Mouse (Mus musculus) C2C12 (cell line): Measurements from ENCODE around the gene Pigu. TPM values are rescaled to one million over a fixed set of nuclear protein-coding genes. Genes with fewer than 3 reads are reported as not detected.

Experiments
- H3K27me3 ChIP-seq: one replicate; pipeline ENCODE4 v1.6.1; 2011; ENCODE audit not compliant: control insufficient read depth, insufficient read depth, insufficient read length
- H3K36me3 ChIP-seq: one replicate; pipeline ENCODE4 v1.6.1; 2011; ENCODE audit not compliant: control insufficient read depth, insufficient read depth
- H3K4me3 ChIP-seq: one replicate; pipeline ENCODE4 v1.5.1; 2011; ENCODE audit warnings: mild to moderate bottlenecking, control low read depth; ENCODE audit not compliant: poor library complexity, insufficient read depth, severe bottlenecking
- H3K79me2 ChIP-seq: one replicate; pipeline ENCODE4 v1.6.1; 2011; ENCODE audit not compliant: control insufficient read depth, insufficient read depth
- H3K79me3 ChIP-seq: one replicate; pipeline ENCODE4 v1.6.1; 2011; ENCODE audit warnings: low read depth, control low read depth
- H3ac ChIP-seq: one replicate; pipeline ENCODE3; 2011; ENCODE audit warnings: low read depth; ENCODE audit not compliant: control insufficient read depth, insufficient read length
- CEBPB ChIP-seq: IDR thresholded peaks from one replicate; pipeline ENCODE4 v1.6.1; 2011; ENCODE audit warnings: low read depth, mild to moderate bottlenecking, control low read depth, moderate library complexity
- CTCF ChIP-seq: IDR thresholded peaks from one replicate; pipeline ENCODE4 v1.5.1; 2011; ENCODE audit not compliant: control insufficient read depth, insufficient read depth, insufficient read length
- FOSL1 ChIP-seq: IDR thresholded peaks from one replicate; pipeline ENCODE4 v1.8.0; 2011; ENCODE audit warnings: mild to moderate bottlenecking, low read length; ENCODE audit not compliant: poor library complexity, insufficient read depth, severe bottlenecking
- MAX ChIP-seq: IDR thresholded peaks from one replicate; pipeline ENCODE4 v1.6.1; 2011; ENCODE audit warnings: mild to moderate bottlenecking, control low read depth
- MYOD1 ChIP-seq: IDR thresholded peaks from one replicate; pipeline ENCODE4 v1.6.1; 2011; ENCODE audit warnings: low read depth; ENCODE audit not compliant: control insufficient read depth, insufficient read length
- MYOG ChIP-seq: IDR thresholded peaks from one replicate; pipeline ENCODE4 v1.6.1; 2011; ENCODE audit not compliant: control insufficient read depth, insufficient read length; ENCODE audit errors: extremely low read depth
- USF1 ChIP-seq: IDR thresholded peaks from one replicate; pipeline ENCODE4 v1.6.1; 2011; ENCODE audit warnings: low read depth, mild to moderate bottlenecking, control low read depth, moderate library complexity
- polyA plus RNA-seq: library from polyadenylated mRNA; unstranded; fragments of >200 nt; fragmentation: generic; extraction: Trizol; gene quantifications from one replicate; pipeline ENCODE4 v1.2.1, GENCODE M21; 2012; ENCODE audit warnings: missing spikeins

Pigu gene
- polyA plus RNA-seq, 1 experiment = 30.7 TPM

DNA sequence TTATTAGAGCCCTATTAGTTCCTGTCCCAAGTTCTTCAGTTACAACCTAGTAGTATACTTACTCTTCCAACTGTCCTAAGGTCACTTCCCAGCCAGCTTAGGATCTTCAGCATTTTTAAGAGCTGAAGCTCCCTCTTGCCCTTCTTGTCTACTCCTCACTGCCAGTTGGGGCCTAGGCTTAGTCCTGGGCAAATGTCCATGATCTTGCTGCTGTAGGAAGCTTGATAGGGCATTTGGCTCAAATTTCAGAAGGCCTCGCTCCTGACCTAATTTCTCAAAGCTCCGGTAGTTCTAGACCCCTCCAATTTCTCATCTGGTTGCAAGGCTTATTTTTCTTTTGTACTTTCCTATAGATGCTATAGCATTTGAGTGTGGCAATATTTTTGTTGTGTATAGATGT lies 31.3 kb upstream of the Pigu start:
- Histone ChIP-seq H3K79me3 (no peaks in the 10 kb centered on the region), H3ac (no peak overlapping the region), H3K36me3 (peaks cover 25% of the 10 kb centered on the region), H3K27me3 (no peaks in the 10 kb centered on the region), H3K4me3 (no peak overlapping the region), H3K79me2 (no peaks in the 10 kb centered on the region)
- TF ChIP-seq MYOG (no peak), FOSL1 (no peak), MAX (no peak), CTCF (no peak), USF1 (no peak), MYOD1 (no peak), CEBPB (no peak)

DNA sequence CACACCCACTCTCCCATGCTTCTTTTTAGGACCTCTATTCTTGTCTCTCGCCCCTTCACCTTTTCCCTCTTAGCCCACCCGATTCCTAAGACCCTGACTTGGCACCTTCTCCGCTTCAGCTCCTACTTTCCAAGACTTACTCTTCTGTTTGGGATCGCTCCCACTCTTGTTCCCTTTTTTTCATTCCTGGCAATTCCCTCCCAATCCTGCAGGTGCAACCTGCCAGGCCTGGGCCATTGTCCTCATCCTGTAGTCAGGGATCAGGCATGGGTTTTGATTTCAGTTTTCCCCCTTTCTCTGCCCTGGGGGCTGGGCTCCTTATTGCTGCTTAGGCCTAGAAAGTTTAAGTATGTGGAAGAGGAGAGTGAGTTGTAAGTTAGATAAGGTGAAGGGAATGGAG lies 29.8 kb upstream of the Pigu start:
- TF ChIP-seq MAX (no peak), MYOD1 (no peak), CTCF (no peak), CEBPB (no peak), MYOG (no peak), USF1 (no peak), FOSL1 (no peak)
- H3K79me3 ChIP-seq = no peaks in the 10 kb centered on the region
- H3K79me2 ChIP-seq = no peaks in the 10 kb centered on the region
- peaks cover 24% of the 10 kb centered on the region for H3K36me3 ChIP-seq
- H3K27me3 ChIP-seq = no peaks in the 10 kb centered on the region
- no peak overlapping the region for H3ac ChIP-seq
- H3K4me3 ChIP-seq = no peak overlapping the region

GRCm38 (mm10) chr2:155386534-155386899 lies 29.3 kb upstream of the Pigu start:
- no peak for TF ChIP-seq MAX
- no peak for TF ChIP-seq CEBPB
- TF ChIP-seq CTCF = no peak
- TF ChIP-seq FOSL1 = no peak
- TF ChIP-seq MYOD1 = no peak
- no peak for TF ChIP-seq USF1
- TF ChIP-seq MYOG = no peak
- Histone ChIP-seq H3K79me3 (no peaks in the 10 kb centered on the region), H3K4me3 (no peak overlapping the region), H3K27me3 (no peaks in the 10 kb centered on the region), H3ac (no peak overlapping the region), H3K79me2 (no peaks in the 10 kb centered on the region), H3K36me3 (peaks cover 24% of the 10 kb centered on the region)

GRCm38 (mm10) chr2:155385731-155386533 lies 28.7 kb upstream of the Pigu start:
- H3K79me3 ChIP-seq = no peaks in the 10 kb centered on the region
- no peak overlapping the region for H3ac ChIP-seq
- H3K36me3 ChIP-seq = peaks cover 21% of the 10 kb centered on the region
- H3K4me3 ChIP-seq = no peak overlapping the region
- no peaks in the 10 kb centered on the region for H3K27me3 ChIP-seq
- TF ChIP-seq CTCF = no peak
- no peak for TF ChIP-seq MYOG
- no peak for TF ChIP-seq MYOD1
- TF ChIP-seq USF1 = no peak
- no peak for TF ChIP-seq FOSL1
- TF ChIP-seq CEBPB = no peak
- no peak for TF ChIP-seq MAX
- no peaks in the 10 kb centered on the region for H3K79me2 ChIP-seq

DNA sequence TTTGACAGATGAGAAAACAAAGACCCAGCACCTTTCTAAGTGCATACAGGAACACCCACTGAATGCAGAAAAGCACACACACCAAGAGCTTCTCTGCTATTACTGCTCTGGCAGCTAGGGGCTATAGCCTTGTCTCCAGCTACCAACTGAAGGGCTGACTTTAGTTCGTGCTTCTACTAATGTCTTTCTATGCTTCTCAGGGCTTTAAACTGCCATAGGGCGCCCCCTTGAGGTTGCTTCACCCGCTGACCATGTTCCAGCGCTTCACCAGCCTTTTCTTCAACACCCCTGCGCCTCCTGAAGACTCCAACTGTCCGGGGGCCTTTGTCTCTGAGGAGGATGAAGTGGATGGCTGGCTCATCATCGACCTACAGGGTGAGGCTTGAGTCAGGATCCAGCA lies 27.9 kb upstream of the Pigu start:
- no peak overlapping the region for H3K4me3 ChIP-seq
- TF ChIP-seq CTCF (peak; percentile 49), MYOD1 (no peak)

DNA sequence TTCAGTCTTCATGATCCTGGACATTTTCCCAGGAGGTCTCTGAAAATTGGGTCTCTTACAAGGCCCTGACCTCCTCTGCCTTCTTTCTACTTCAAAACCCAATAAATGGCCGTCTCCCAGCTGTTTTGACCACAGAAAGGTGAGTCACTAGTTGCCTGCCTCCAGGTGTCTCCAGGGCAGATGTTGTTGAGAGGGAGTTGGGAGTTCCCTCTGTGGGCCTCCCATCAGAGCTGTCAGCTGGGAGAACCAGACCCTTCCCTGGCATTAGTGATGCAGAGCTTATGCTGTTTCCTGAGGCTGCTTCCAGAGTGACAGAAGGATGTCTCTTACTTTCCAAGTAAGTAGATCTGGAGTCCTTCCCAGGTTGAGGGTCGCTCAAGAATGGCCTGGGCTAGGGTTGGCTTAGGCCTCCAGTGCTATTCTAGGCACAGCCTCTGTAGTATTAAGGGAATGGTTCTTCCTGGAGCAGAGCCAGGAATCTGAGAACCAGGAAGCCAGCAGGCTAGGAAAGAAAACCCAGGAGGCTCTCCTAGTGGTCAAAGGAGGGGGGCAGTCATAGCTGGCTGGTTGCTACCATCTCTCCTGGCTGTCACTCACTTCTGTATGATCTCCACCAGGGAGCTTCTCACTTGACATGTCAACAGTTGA lies 25.7 kb upstream of the Pigu start:
- TF ChIP-seq CTCF (no peak), MYOD1 (no peak), USF1 (no peak), MYOG (no peak), FOSL1 (no peak), CEBPB (no peak), MAX (no peak)
- no peaks in the 10 kb centered on the region for H3K79me2 ChIP-seq
- no peaks in the 10 kb centered on the region for H3K36me3 ChIP-seq
- no peaks in the 10 kb centered on the region for H3K27me3 ChIP-seq
- H3K4me3 ChIP-seq = no peak overlapping the region
- no peaks in the 10 kb centered on the region for H3K79me3 ChIP-seq
- H3ac ChIP-seq = no peak overlapping the region

More for the DNA sequence above, 27.9 kb upstream of the Pigu start:
- Histone ChIP-seq H3K27me3 (no peaks in the 10 kb centered on the region), H3ac (no peak overlapping the region), H3K79me3 (no peaks in the 10 kb centered on the region), H3K36me3 (peaks cover 12% of the 10 kb centered on the region), H3K79me2 (no peaks in the 10 kb centered on the region)
